11 mouse cellular contexts compared by ENCODE assay signal in the genomic region with DNA sequence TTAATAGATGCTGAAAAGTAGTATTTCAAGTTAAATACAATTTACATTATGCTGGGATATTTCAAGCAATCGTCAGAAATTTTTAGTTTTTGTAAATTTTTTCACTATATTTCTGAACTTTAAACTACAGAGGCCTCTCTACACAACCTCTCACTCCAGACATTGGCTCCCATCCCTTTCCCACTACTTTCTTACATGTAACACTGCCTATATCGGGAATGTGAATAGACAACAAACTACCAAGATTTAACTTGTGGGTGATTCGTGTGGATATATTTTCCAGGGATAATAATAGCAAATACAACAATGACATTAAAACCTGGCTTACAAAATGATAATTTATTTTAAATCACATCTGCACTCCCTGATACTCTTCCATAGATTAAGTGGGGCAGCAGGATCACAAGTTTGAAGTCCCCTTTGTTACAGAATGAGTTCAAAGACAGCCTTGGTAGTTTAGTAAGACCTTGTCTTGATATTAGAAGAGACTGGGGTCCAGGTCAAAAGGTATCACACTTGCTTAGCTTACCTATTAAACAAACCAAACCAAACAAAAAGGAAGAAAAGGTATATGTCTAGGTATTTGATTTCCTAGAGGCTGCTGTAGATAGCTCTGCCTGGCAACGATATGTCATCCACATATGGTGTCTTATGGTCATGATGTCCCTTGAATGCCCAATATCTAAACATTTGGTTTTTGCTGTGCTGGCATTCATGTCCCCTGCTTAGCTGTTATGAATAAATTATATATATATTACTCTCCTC. TPM values are rescaled to one million over a fixed set of nuclear protein-coding genes. Genes with fewer than 3 reads are reported as not detected.
DNase-seq lines count a peak whose midpoint lies in the region; ATAC-seq lines count a peak whose summit lies in the region.
"Had no signal": no experiment of that assay in that cellular context is flagged by ENCODE, and none has a peak within 500 bp of the region (broad histone marks: within the 10 kb centered on the region; RNA-seq: fewer than 3 reads in every experiment).

No protein-coding gene starts in this region.

- peak overlapping the region; percentile 41; the same call in 1 of the 2 replicates for H3K27ac ChIP-seq in heart, embryonic 11.5 days (ENCODE audit: low read depth, low read length)
- 0 out of 2 replicates have a peak overlapping the region, but pooled peaks have one; percentile 35 for H3K27ac ChIP-seq in neural tube, embryonic 11.5 days (ENCODE audit: low read depth, low read length)
- H3K27ac ChIP-seq in limb, embryonic 11.5 days (replicated peaks; ENCODE audit: low read depth, low read length): peak overlapping the region; percentile 83
- peak overlapping the region; percentile 54; the same call in 1 of the 2 replicates for H3K27ac ChIP-seq in stomach, embryonic 15.5 days

- no peak for ATAC-seq in heart, embryonic 11.5 days (replicated peaks; ENCODE audit: insufficient number of reproducible peaks, low FRiP score, low TSS enrichment)
- no peak for ATAC-seq in neural tube, embryonic 11.5 days (ENCODE audit: insufficient read depth, low FRiP score, low TSS enrichment)
- no peak for ATAC-seq in limb, embryonic 11.5 days (ENCODE audit: insufficient number of reproducible peaks, low FRiP score, low TSS enrichment, low read depth)
- no peak for ATAC-seq in stomach, embryonic 15.5 days (ENCODE audit: insufficient read depth, low FRiP score, low read depth)

- H3K4me2 ChIP-seq in heart, embryonic 11.5 days: peak overlapping the region; percentile 57
- H3K4me2 ChIP-seq in neural tube, embryonic 11.5 days (ENCODE audit: low read depth): no peak overlapping the region
- H3K4me2 ChIP-seq in limb, embryonic 11.5 days (ENCODE audit: low read depth, severe bottlenecking): peak overlapping the region; percentile 56
- H3K4me2 ChIP-seq in stomach, embryonic 15.5 days: 0 out of 2 replicates have a peak overlapping the region, but pooled peaks have one; percentile 21

- H3K4me1 ChIP-seq in heart, embryonic 11.5 days (ENCODE audit: control insufficient read depth, insufficient read depth, low read length): 0 out of 2 replicates have a peak, but pooled peaks cover 3% of the 10 kb centered on the region
- peaks cover 3% of the 10 kb centered on the region; the same call in 1 of the 2 replicates for H3K4me1 ChIP-seq in neural tube, embryonic 11.5 days (ENCODE audit: control insufficient read depth, insufficient read depth, low read length)
- peaks cover 6% of the 10 kb centered on the region; the same call in 1 of the 2 replicates for H3K4me1 ChIP-seq in limb, embryonic 11.5 days (ENCODE audit: control insufficient read depth, insufficient read depth, low read length)
- H3K4me1 ChIP-seq in stomach, embryonic 15.5 days: peaks cover 4% of the 10 kb centered on the region; the same call in 1 of the 2 replicates

- H3K9me3 ChIP-seq in heart, embryonic 11.5 days (replicated peaks; ENCODE audit: control insufficient read depth, low read length): no peaks in the 10 kb centered on the region
- no peaks in the 10 kb centered on the region for H3K9me3 ChIP-seq in neural tube, embryonic 11.5 days (ENCODE audit: control insufficient read depth, low read length)
- H3K9me3 ChIP-seq in limb, embryonic 11.5 days (ENCODE audit: control insufficient read depth, low read length): no peaks in the 10 kb centered on the region
- H3K9me3 ChIP-seq in stomach, embryonic 15.5 days: no peaks in the 10 kb centered on the region
- H3K9me3 ChIP-seq: G1E had no signal

- no peak overlapping the region for H3K4me3 ChIP-seq in heart, embryonic 11.5 days (ENCODE audit: low read depth, low read length)
- no peak overlapping the region for H3K4me3 ChIP-seq in neural tube, embryonic 11.5 days (ENCODE audit: low read depth, low read length)
- H3K4me3 ChIP-seq in limb, embryonic 11.5 days (ENCODE audit: low read depth, low read length): no peak overlapping the region
- no peak overlapping the region for H3K4me3 ChIP-seq in stomach, embryonic 15.5 days (replicated peaks)

- no peak for DNase-seq in heart, adult 11 months
- no peak for DNase-seq in neural tube, embryonic 11.5 days (ENCODE audit: low spot score)
- DNase-seq in neural tube, embryonic 10.5 days (ENCODE audit: extremely low spot score, low spot score): no peak
- DNase-seq in limb, embryonic 11.5 days (ENCODE audit: low spot score): no peak
- no peak for DNase-seq in layer of hippocampus, adult 9-10 months (ENCODE audit: low spot score)
- no peak for DNase-seq in urinary bladder, postnatal 10 days (ENCODE audit: low spot score)
- DNase-seq: adrenal gland, postnatal 10 days; heart, postnatal 10 days had no signal

- WGBS in heart, embryonic 11.5 days (ENCODE audit: insufficient replicate concordance): 57% methylated on average over 4 of the region's 4 CpGs
- WGBS in neural tube, embryonic 11.5 days: 62% methylated on average over 4 of the region's 4 CpGs
- 63% methylated on average over 4 of the region's 4 CpGs for WGBS in limb, embryonic 11.5 days
- WGBS in stomach, embryonic 15.5 days: 42% methylated on average over 4 of the region's 4 CpGs

- 0 out of 2 replicates have a peak overlapping the region, but pooled peaks have one; percentile 22 for H3K9ac ChIP-seq in heart, embryonic 11.5 days (ENCODE audit: low read depth, low read length)
- H3K9ac ChIP-seq in neural tube, embryonic 11.5 days (ENCODE audit: low read length): no peak overlapping the region
- H3K9ac ChIP-seq in limb, embryonic 11.5 days (ENCODE audit: low read length): no peak overlapping the region
- H3K9ac ChIP-seq in stomach, embryonic 15.5 days: no peak overlapping the region

- H3K27me3 ChIP-seq in heart, embryonic 11.5 days (ENCODE audit: control insufficient read depth, insufficient read depth, low read length): no peaks in the 10 kb centered on the region
- H3K27me3 ChIP-seq in neural tube, embryonic 11.5 days (ENCODE audit: control insufficient read depth, insufficient read depth, low read length): no peaks in the 10 kb centered on the region
- H3K27me3 ChIP-seq in limb, embryonic 11.5 days (ENCODE audit: control insufficient read depth, insufficient read depth, low read length): no peaks in the 10 kb centered on the region
- H3K27me3 ChIP-seq in stomach, embryonic 15.5 days (replicated peaks): no peaks in the 10 kb centered on the region

- H3K36me3 ChIP-seq in heart, embryonic 11.5 days (ENCODE audit: control insufficient read depth, insufficient read depth, low read length): no peaks in the 10 kb centered on the region
- no peaks in the 10 kb centered on the region for H3K36me3 ChIP-seq in neural tube, embryonic 11.5 days (ENCODE audit: control insufficient read depth, insufficient read depth, low read length)
- no peaks in the 10 kb centered on the region for H3K36me3 ChIP-seq in limb, embryonic 11.5 days (ENCODE audit: control insufficient read depth, insufficient read depth, low read length)
- no peaks in the 10 kb centered on the region for H3K36me3 ChIP-seq in stomach, embryonic 15.5 days
- H3K36me3 ChIP-seq: G1E had no signal

RNA-seq across cellular contexts. Expression of gene Hist1h3b, which starts 1.4 kb away (rescaled TPM):
- polyA plus RNA-seq in heart, embryonic 11.5 days (2014; fragmentation: Nextera tagmentation; extraction: Ambion mirVana): 2.7 and 3.7 TPM in 2 replicates
- 6.2 and 8.4 TPM in 2 replicates for polyA plus RNA-seq in neural tube, embryonic 11.5 days (2014; fragmentation: Nextera tagmentation; extraction: Ambion mirVana)
- 7.5 and 12.0 TPM in 2 replicates for polyA plus RNA-seq in limb, embryonic 11.5 days (2014; fragmentation: Nextera tagmentation; extraction: Ambion mirVana)
- 7.4 and 10.6 TPM in 2 replicates for polyA plus RNA-seq in stomach, embryonic 15.5 days (2015; fragmentation: Nextera tagmentation; extraction: Ambion mirVana)

RNA-seq across cellular contexts. Expression of gene Hist1h2ab, which starts 2.6 kb away (rescaled TPM):
- polyA plus RNA-seq in heart, embryonic 11.5 days (2014; fragmentation: Nextera tagmentation; extraction: Ambion mirVana): 16.7 and 18.1 TPM in 2 replicates
- 33.1 and 47.3 TPM in 2 replicates for polyA plus RNA-seq in neural tube, embryonic 11.5 days (2014; fragmentation: Nextera tagmentation; extraction: Ambion mirVana)
- 63.8 and 65.5 TPM in 2 replicates for polyA plus RNA-seq in limb, embryonic 11.5 days (2014; fragmentation: Nextera tagmentation; extraction: Ambion mirVana)
- polyA plus RNA-seq in stomach, embryonic 15.5 days (2015; fragmentation: Nextera tagmentation; extraction: Ambion mirVana): 43.8 and 63.1 TPM in 2 replicates

RNA-seq across cellular contexts. Expression of gene Hist1h4b, which starts 3.3 kb away (rescaled TPM):
- polyA plus RNA-seq in heart, embryonic 11.5 days (2014; fragmentation: Nextera tagmentation; extraction: Ambion mirVana): 2.2 and 2.7 TPM in 2 replicates
- 4.3 and 9.0 TPM in 2 replicates for polyA plus RNA-seq in neural tube, embryonic 11.5 days (2014; fragmentation: Nextera tagmentation; extraction: Ambion mirVana)
- polyA plus RNA-seq in limb, embryonic 11.5 days (2014; fragmentation: Nextera tagmentation; extraction: Ambion mirVana): 6.3 and 7.9 TPM in 2 replicates
- polyA plus RNA-seq in stomach, embryonic 15.5 days (2015; fragmentation: Nextera tagmentation; extraction: Ambion mirVana): 3.5 and 4.1 TPM in 2 replicates

RNA-seq across cellular contexts. Expression of gene Hist1h2bb, which starts 7.0 kb away (rescaled TPM):
- polyA plus RNA-seq in heart, embryonic 11.5 days (2014; fragmentation: Nextera tagmentation; extraction: Ambion mirVana): 1.2 and 2.7 TPM in 2 replicates
- 2.4 and 2.9 TPM in 2 replicates for polyA plus RNA-seq in neural tube, embryonic 11.5 days (2014; fragmentation: Nextera tagmentation; extraction: Ambion mirVana)
- polyA plus RNA-seq in limb, embryonic 11.5 days (2014; fragmentation: Nextera tagmentation; extraction: Ambion mirVana): 1.7 and 3.4 TPM in 2 replicates
- polyA plus RNA-seq in stomach, embryonic 15.5 days (2015; fragmentation: Nextera tagmentation; extraction: Ambion mirVana): 2.5 and 3.4 TPM in 2 replicates

RNA-seq across cellular contexts. Expression of gene Hist1h4a, which starts 7.5 kb away (rescaled TPM):
- polyA plus RNA-seq in heart, embryonic 11.5 days (2014; fragmentation: Nextera tagmentation; extraction: Ambion mirVana): 1.0 TPM in 1 of 2 replicates, not detected in the other
- not detected in 2 replicates for polyA plus RNA-seq in neural tube, embryonic 11.5 days (2014; fragmentation: Nextera tagmentation; extraction: Ambion mirVana)
- polyA plus RNA-seq in limb, embryonic 11.5 days (2014; fragmentation: Nextera tagmentation; extraction: Ambion mirVana): 0.35 and 0.78 TPM in 2 replicates
- polyA plus RNA-seq in stomach, embryonic 15.5 days (2015; fragmentation: Nextera tagmentation; extraction: Ambion mirVana): 0.42 and 0.55 TPM in 2 replicates
